Mouse (Mus musculus) kidney, embryonic 15.5 days (tissue): ENCODE results near the gene Psmd5. TPM values are rescaled to one million over a fixed set of nuclear protein-coding genes. Genes with fewer than 3 reads are reported as not detected.

Source experiments
- polyA plus RNA-seq: library from polyadenylated mRNA; unstranded; fragments of >200 nt; fragmentation: Nextera tagmentation; extraction: Ambion mirVana; gene quantifications from 2 replicates; pipeline ENCODE4 v1.2.1, GENCODE M21; 2015

Psmd5 gene
- polyA plus RNA-seq, 1 experiment from 2014 or later = 116 TPM

Other genes starting within 250 kb of the Psmd5 start
- 81.3 and 84.6 TPM in 2 replicates for gene Gapvd1, start 119.7 kb downstream of the Psmd5 start, polyA plus RNA-seq
- gene Hspa5, start 103.0 kb downstream of the Psmd5 start, polyA plus RNA-seq = 989 and 1,038 TPM in 2 replicates
- 36.3 and 42.8 TPM in 2 replicates for gene Rabepk, start 75.1 kb downstream of the Psmd5 start, polyA plus RNA-seq
- gene Fbxw2, start 48.7 kb downstream of the Psmd5 start, polyA plus RNA-seq = 79.3 and 82.0 TPM in 2 replicates
- gene Gm34653, start 42.0 kb downstream of the Psmd5 start, polyA plus RNA-seq = 0.16 TPM in 1 of 2 replicates, not detected in the other
- 10.1 and 10.9 TPM in 2 replicates for gene Cutal, start 572 bp downstream of the Psmd5 start, polyA plus RNA-seq
- gene Phf19, start 39.1 kb upstream of the Psmd5 start, polyA plus RNA-seq = 24.6 and 26.3 TPM in 2 replicates
- 23.2 and 25.4 TPM in 2 replicates for gene Traf1, start 86.8 kb upstream of the Psmd5 start, polyA plus RNA-seq
- 0.67 and 1.5 TPM in 2 replicates for gene Hc, start 186.5 kb upstream of the Psmd5 start, polyA plus RNA-seq
- 0.58 and 1.2 TPM in 2 replicates for gene AI182371, start 226.6 kb upstream of the Psmd5 start, polyA plus RNA-seq
- 26.2 and 26.6 TPM in 2 replicates for gene Cntrl, start 234.5 kb upstream of the Psmd5 start, polyA plus RNA-seq